Comparison of ENCODE assay signal across 18 mouse cellular contexts in the genomic region with DNA sequence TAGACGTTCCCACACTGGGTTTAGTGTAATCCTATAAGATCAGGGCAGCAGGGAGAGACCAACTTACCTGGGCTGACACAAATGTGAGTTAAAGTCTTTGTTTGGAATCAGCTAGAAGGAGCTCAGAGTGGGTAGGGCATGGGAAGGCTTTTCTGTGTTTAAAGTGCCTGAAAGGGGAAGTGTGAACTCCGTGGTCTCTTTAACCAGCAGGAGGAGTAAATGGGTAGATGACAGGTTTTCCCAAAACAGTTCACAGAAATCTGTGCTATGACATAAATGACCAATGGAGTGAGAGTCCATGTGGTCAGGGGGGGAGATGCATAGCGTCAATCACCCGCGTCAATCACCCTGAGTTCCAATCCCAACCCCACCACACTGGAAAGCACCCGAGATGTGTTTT.
"Had no signal": no experiment of that assay in that cellular context is flagged by ENCODE, and none has a peak within 500 bp of the region (broad histone marks: within the 10 kb centered on the region; RNA-seq: fewer than 3 reads in every experiment).

No protein-coding gene starts in this region.

- H3K9ac ChIP-seq: kidney, embryonic 15.5 days; liver, embryonic 15.5 days; lung, embryonic 15.5 days; midbrain, embryonic 12.5 days; midbrain, embryonic 15.5 days; neural tube, embryonic 12.5 days; neural tube, embryonic 15.5 days had no signal

- ATAC-seq: midbrain, embryonic 15.5 days had no signal

- H3K27me3 ChIP-seq: kidney, embryonic 15.5 days; lung, embryonic 15.5 days; midbrain, embryonic 15.5 days; neural tube, embryonic 12.5 days; neural tube, embryonic 15.5 days had no signal

- H3K9me3 ChIP-seq: kidney, embryonic 15.5 days; liver, embryonic 15.5 days; lung, embryonic 15.5 days; midbrain, embryonic 12.5 days; midbrain, embryonic 15.5 days; neural tube, embryonic 12.5 days; neural tube, embryonic 15.5 days had no signal

- H3K4me3 ChIP-seq: kidney, embryonic 15.5 days; left cerebral cortex, adult 2 months; liver, embryonic 15.5 days; lung, embryonic 15.5 days; midbrain, embryonic 12.5 days; midbrain, embryonic 15.5 days; neural tube, embryonic 12.5 days; neural tube, embryonic 15.5 days had no signal

- H3K36me3 ChIP-seq: kidney, embryonic 15.5 days; liver, embryonic 15.5 days; lung, embryonic 15.5 days; midbrain, embryonic 12.5 days; midbrain, embryonic 15.5 days; neural tube, embryonic 12.5 days; neural tube, embryonic 15.5 days had no signal

- H3K27ac ChIP-seq: kidney, embryonic 15.5 days; left cerebral cortex, adult 2 months; liver, embryonic 15.5 days; lung, embryonic 15.5 days; midbrain, embryonic 12.5 days; midbrain, embryonic 15.5 days; neural tube, embryonic 12.5 days; neural tube, embryonic 15.5 days had no signal

- H3K4me2 ChIP-seq: kidney, embryonic 15.5 days; liver, embryonic 15.5 days; lung, embryonic 15.5 days; midbrain, embryonic 12.5 days; midbrain, embryonic 15.5 days; neural tube, embryonic 12.5 days; neural tube, embryonic 15.5 days had no signal

- H3K4me1 ChIP-seq: kidney, embryonic 15.5 days; liver, embryonic 15.5 days; lung, embryonic 15.5 days; midbrain, embryonic 12.5 days; midbrain, embryonic 15.5 days; neural tube, embryonic 12.5 days; neural tube, embryonic 15.5 days had no signal

- DNase-seq: kidney, adult 8-10 months; kidney, postnatal 10 days; kidney, postnatal 36 days; layer of hippocampus, postnatal 36 days; lung, adult 18-20 months; lung, postnatal 10 days; lung, postnatal 36 days; retina, postnatal 1 day; right cerebral cortex, postnatal 25 days; thymus, postnatal 25 days had no signal
